Mouse (Mus musculus) liver, postnatal 0 days (tissue): ENCODE data around the gene Smim27. TPM values are rescaled to one million over a fixed set of nuclear protein-coding genes. Genes with fewer than 3 reads are reported as not detected.
A peak's percentile ranks its signal among the peaks of the same experiment; 100 is the strongest.

ENCODE experiments used
- ATAC-seq: fragments of 200-750 bp; cut with Nextera tagmentation; 2 replicates; pipeline ENCODE4 v1.8.0; 2017; ENCODE audit warnings: mild to moderate bottlenecking, moderate library complexity
- DNase-seq: peaks from one replicate; pipeline ENCODE4 v3.0.0-alpha.2; 2016
- H3K27ac ChIP-seq: fragments of 300-500 bp; sonication (generic); 2 replicates; pipeline ENCODE4 v1.5.1; 2014; ENCODE audit warnings: antibody characterized with exemption, moderate library complexity, mild to moderate bottlenecking, low read depth
- H3K27me3 ChIP-seq: fragments of 300-500 bp; sonication (generic); 2 replicates; pipeline ENCODE4 v1.6.1; 2014; ENCODE audit warnings: low read length, control low read depth, mixed read lengths; ENCODE audit not compliant: insufficient read depth
- H3K36me3 ChIP-seq: fragments of 300-500 bp; sonication (generic); replicated peaks from 2 replicates; pipeline ENCODE4 v1.6.1; 2014; ENCODE audit warnings: mild to moderate bottlenecking, control low read depth, low read length, moderate library complexity, mixed read lengths; ENCODE audit not compliant: insufficient read depth
- H3K4me1 ChIP-seq: fragments of 300-500 bp; sonication (generic); 2 replicates; pipeline ENCODE4 v1.6.1; 2014; ENCODE audit warnings: antibody characterized with exemption, mild to moderate bottlenecking, control low read depth; ENCODE audit not compliant: insufficient read depth
- H3K4me2 ChIP-seq: fragments of 300-500 bp; sonication (generic); 2 replicates; pipeline ENCODE4 v1.6.1; 2014; ENCODE audit warnings: low read depth, mild to moderate bottlenecking, low read length, moderate library complexity, mixed read lengths
- H3K4me3 ChIP-seq: fragments of 300-500 bp; sonication (generic); 2 replicates; pipeline ENCODE4 v1.5.1; 2014; ENCODE audit warnings: low read depth, low read length
- H3K9ac ChIP-seq: fragments of 300-500 bp; sonication (generic); replicated peaks from 2 replicates; pipeline ENCODE4 v1.6.1; 2014; ENCODE audit warnings: mild to moderate bottlenecking, moderate library complexity
- H3K9me3 ChIP-seq: fragments of 300-500 bp; sonication (generic); 2 replicates; pipeline ENCODE4 v1.6.1; 2016; ENCODE audit warnings: mild to moderate bottlenecking, control low read depth, low read length, mixed read lengths
- CTCF ChIP-seq: sonication (generic); IDR thresholded peaks from 2 replicates; pipeline ENCODE4 v1.5.1; 2016; ENCODE audit warnings: antibody characterized with exemption, low read depth
- EP300 ChIP-seq: IDR thresholded peaks from 2 replicates; pipeline ENCODE4 v1.6.1; 2016; ENCODE audit warnings: antibody characterized with exemption, low read depth, mild to moderate bottlenecking
- WGBS: fragments of 180-500 bp; shearing (Covaris S2); extraction: QIAGEN DNeasy Blood & Tissue Kit; methylation state at CpG from one replicate; pipeline ENCODE4 v1.1.7; 2014; ENCODE audit not compliant: insufficient replicate concordance; 5-methylcytosine and 5-hydroxymethylcytosine counted together
- polyA plus RNA-seq: library from polyadenylated mRNA; unstranded; fragments of >200 nt; fragmentation: Nextera tagmentation; extraction: Ambion mirVana; gene quantifications from 2 replicates; pipeline ENCODE4 v1.2.1, GENCODE M21; 2015

The Smim27 gene
- polyA plus RNA-seq, 1 experiment from 2014 or later, result 35.8 TPM

DNA sequence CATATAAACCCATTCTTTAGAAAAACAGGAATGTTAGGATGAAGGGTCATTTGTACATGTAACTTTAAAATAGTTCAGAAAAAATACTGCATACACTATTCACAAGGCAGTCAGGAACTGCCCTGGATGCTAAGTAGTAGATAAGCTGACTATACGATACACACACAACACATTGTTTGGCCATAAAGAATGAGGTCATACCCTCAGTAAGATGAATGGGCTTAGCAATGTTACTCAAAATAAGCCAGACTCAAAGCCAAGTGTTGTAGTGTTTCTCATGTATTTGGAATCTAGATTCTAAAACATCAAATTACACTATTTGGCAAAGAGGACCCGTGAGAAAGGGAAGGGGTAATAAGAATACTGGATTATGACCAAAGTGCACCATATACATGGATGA, 15.6 kb upstream of the Smim27 start:
- Histone ChIP-seq H3K9ac (no peak overlapping the region), H3K27ac (no peak overlapping the region), H3K4me3 (no peak overlapping the region), H3K9me3 (no peaks in the 10 kb centered on the region), H3K4me1 (no peaks in the 10 kb centered on the region), H3K4me2 (no peak overlapping the region), H3K27me3 (no peaks in the 10 kb centered on the region), H3K36me3 (no peaks in the 10 kb centered on the region)
- DNase-seq (no peak), ATAC-seq (no peak)
- TF ChIP-seq EP300 (no peak), CTCF (no peak)
- 76% methylated on average over 2 of the region's 2 CpGs for WGBS

DNA sequence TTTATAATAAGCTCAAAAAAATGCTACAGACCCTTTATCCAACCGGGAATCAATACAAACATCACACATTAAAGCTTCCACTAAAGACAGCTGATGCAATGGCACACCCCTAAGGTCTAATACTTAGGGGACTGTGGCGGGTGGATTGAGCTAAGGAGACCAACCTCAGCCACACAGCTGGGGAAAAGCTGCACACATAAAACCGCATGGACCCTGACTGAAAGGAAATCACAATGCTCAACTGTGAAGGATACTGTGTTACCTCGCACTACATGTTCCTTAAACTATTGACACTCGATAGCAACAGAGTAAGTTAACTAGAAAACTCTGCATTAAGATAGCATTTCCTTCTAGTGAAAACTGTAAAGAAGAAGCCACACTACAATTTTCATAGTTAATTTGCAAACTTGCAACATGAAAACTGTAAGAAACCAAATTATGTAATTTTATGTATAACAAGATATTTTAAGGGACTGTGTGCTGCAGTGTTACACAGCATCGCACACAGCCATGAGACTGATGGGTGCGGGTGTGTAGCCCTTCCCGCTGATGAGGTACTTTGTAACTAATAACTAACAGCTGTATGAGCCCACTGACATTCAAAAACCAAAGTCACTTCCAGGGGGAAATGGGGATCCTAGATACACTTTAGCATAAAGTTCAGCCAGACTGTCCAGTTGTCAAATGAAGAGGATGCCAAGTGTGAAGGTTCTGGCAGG, 14.8 kb upstream of the Smim27 start:
- Histone ChIP-seq H3K4me1 (no peaks in the 10 kb centered on the region), H3K9ac (no peak overlapping the region), H3K4me2 (no peak overlapping the region), H3K27me3 (no peaks in the 10 kb centered on the region), H3K4me3 (no peak overlapping the region), H3K9me3 (no peaks in the 10 kb centered on the region), H3K27ac (no peak overlapping the region), H3K36me3 (0 out of 2 replicates have a peak, but pooled peaks cover 3% of the 10 kb centered on the region)
- 84% methylated on average over 8 of the region's 8 CpGs for WGBS
- no peak for TF ChIP-seq EP300
- no peak for TF ChIP-seq CTCF
- DNase-seq (no peak), ATAC-seq (no peak)

DNA sequence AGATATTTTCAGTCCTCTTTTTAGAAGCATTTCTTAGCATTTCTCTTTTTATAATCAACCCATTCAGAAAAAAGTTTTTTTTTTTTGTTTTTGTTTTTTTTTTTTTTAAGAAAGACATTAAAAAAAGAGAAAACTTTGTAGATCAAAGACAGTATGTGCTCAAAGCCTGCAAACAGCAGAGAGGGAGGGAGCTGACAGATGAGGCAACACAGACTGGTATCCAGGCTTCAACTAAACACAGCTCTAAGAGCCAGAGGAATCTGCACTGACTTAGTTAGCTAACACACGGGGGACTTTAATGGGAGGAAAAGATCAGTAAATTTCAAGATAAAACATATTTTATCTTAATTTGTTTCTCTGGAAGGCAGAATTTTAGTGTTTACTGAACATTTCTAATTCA, 5.1 kb upstream of the Smim27 start:
- H3K36me3 ChIP-seq, result peaks cover 41% of the 10 kb centered on the region
- no peak overlapping the region for H3K27ac ChIP-seq
- H3K4me3 ChIP-seq, result no peak overlapping the region
- TF ChIP-seq EP300 (no peak), CTCF (no peak)
- DNase-seq (no peak), ATAC-seq (no peak)
- no peak overlapping the region for H3K4me2 ChIP-seq
- no peaks in the 10 kb centered on the region for H3K9me3 ChIP-seq
- H3K4me1 ChIP-seq, result peaks cover 24% of the 10 kb centered on the region
- H3K9ac ChIP-seq, result no peak overlapping the region
- H3K27me3 ChIP-seq, result no peaks in the 10 kb centered on the region
- WGBS, result 59% methylated on average over 1 of the region's 1 CpGs

DNA sequence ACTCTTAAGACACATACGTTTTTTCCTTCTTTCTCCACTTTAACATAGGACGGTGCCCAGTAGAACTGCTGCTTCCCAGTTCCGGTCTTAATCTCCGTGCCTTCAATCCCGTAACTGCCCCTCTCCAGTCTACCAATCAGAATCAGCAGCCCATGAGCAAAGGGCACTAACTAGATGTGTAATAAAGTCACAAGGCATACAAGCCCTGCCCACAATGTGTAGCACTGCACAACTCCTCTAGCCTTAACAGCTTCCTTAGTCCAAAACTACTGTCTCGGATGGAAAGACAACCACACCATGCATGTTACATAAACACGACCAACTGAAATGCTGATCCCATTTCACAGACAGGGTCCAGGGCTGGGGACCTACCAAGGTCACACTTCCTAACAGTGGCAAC, 1.7 kb upstream of the Smim27 start:
- Histone ChIP-seq H3K9me3 (no peaks in the 10 kb centered on the region), H3K4me2 (peak overlapping the region; percentile 86), H3K4me3 (peak overlapping the region; percentile 96), H3K36me3 (peaks cover 20% of the 10 kb centered on the region), H3K27ac (peak overlapping the region; percentile 100), H3K4me1 (peaks cover 26% of the 10 kb centered on the region), H3K9ac (peak overlapping the region; percentile 84), H3K27me3 (no peaks in the 10 kb centered on the region)
- 53% methylated on average over 7 of the region's 7 CpGs for WGBS
- no peak for DNase-seq
- TF ChIP-seq CTCF (no peak), EP300 (no peak)
- ATAC-seq, result peak; percentile 27

DNA sequence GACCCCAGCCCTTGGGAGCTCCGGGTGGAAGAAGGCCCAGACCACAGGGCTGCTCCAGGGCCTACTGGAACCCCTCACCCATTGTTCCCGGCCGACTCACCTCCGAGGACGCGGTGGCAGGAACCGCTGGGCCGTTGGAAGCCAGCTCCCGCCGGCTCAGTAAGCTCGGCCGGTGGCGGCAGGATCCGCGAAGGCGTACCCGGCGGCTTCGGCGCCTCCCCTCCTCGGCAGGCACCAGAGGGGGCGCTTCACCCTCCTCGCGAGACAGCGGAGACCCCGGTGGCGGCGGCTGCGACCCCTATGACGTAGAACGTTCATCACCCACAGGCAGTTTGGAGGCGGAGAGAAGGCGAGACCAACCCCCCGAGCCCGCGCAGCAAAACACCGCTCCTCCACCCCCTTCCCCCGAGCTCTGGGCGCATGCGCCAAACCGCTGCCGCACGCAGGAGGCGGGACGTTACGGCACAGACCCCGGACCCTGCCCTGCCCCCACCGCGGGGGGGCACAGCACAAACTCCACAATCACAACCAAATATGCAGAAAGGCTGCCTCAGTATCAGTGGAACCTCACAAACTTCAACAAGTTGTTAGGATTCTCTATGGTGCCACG, 1.1 kb upstream of the Smim27 start:
- peak overlapping the region; percentile 100 for H3K27ac ChIP-seq
- DNase-seq (peak; percentile 93), ATAC-seq (peak; percentile 60)
- H3K9me3 ChIP-seq, result no peaks in the 10 kb centered on the region
- no peaks in the 10 kb centered on the region for H3K27me3 ChIP-seq
- H3K4me2 ChIP-seq, result peak overlapping the region; percentile 86
- TF ChIP-seq EP300 (no peak), CTCF (peak; percentile 60)
- peak overlapping the region; percentile 96 for H3K4me3 ChIP-seq
- H3K36me3 ChIP-seq, result peaks cover 22% of the 10 kb centered on the region
- 0% methylated on average over 48 of the region's 50 CpGs for WGBS
- peaks cover 26% of the 10 kb centered on the region for H3K4me1 ChIP-seq
- peak overlapping the region; percentile 84 for H3K9ac ChIP-seq

DNA sequence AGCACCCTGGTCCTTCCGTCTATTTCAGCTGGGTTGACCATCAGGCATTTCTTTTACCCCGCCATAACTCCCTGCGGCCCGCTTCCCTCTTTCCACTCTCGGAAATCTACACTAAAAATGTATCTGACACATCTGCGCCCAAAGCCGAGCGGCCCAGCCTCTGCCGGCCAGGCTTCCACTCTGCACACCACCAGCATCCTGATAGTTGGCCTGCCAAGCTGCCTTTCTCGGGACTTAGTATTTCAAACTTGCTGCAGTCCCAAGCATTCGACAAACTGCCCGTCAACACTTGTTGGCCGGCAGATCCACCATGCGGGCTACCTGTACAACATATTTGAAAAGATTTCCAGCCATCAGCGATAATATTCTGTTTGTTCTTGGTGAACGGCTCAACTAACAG, 544 bp upstream of the Smim27 start:
- no peak for DNase-seq
- Histone ChIP-seq H3K4me3 (peak overlapping the region; percentile 96), H3K9me3 (no peaks in the 10 kb centered on the region), H3K4me1 (peaks cover 26% of the 10 kb centered on the region), H3K27me3 (no peaks in the 10 kb centered on the region), H3K36me3 (peaks cover 24% of the 10 kb centered on the region), H3K4me2 (peak overlapping the region; percentile 86), H3K27ac (peak overlapping the region; percentile 100), H3K9ac (peak overlapping the region; percentile 84)
- TF ChIP-seq EP300 (no peak), CTCF (no peak)
- under 1% methylated on average over 16 of the region's 16 CpGs for WGBS
- 0 out of 2 replicates have a peak, but pooled peaks have one; percentile 4 for ATAC-seq
